Mouse (Mus musculus): ENCODE data around the gene Atoh8.

GRCm38 (mm10) chr6:72265664-72266063 lies 30.3 kb upstream of the Atoh8 start:
- TF ChIP-seq USF1 (IDR thresholded peaks at IDR 0.05; ENCODE audit: low read depth, low read length) (no peak), ZNF384 (IDR thresholded peaks at IDR 0.05; ENCODE audit: low read depth, low read length) (no peak), MAFK (IDR thresholded peaks at IDR 0.05; ENCODE audit: insufficient replicate concordance, low read length) (no peak), RCOR1 (conservative IDR thresholded peaks at IDR 0.05; ENCODE audit: low read depth, low read length) (no peak), CTCF (conservative IDR thresholded peaks at IDR 0.05 in 1 of 2, IDR thresholded peaks at IDR 0.05 in 1 of 2; ENCODE audit: low read depth in 2 of 2, low read length in 2 of 2) (no peak), POLR2A (IDR thresholded peaks at IDR 0.05; ENCODE audit: low read depth, low read length) (no peak), TBP (conservative IDR thresholded peaks at IDR 0.05; ENCODE audit: low read depth, low read length) (no peak), IRF4 (IDR thresholded peaks at IDR 0.05; ENCODE audit: low read depth, low read length) (no peak), EP300 (IDR thresholded peaks at IDR 0.05; ENCODE audit: low read length) (no peak), CHD2 (IDR thresholded peaks at IDR 0.05; ENCODE audit: low read length) (no peak), NELFE (IDR thresholded peaks at IDR 0.05; ENCODE audit: low read depth, low read length) (no peak), SMC3 (IDR thresholded peaks at IDR 0.05; ENCODE audit: low read depth, low read length) (no peak), TCF12 (IDR thresholded peaks at IDR 0.05; ENCODE audit: low read depth, low read length) (no peak), E2F4 (IDR thresholded peaks at IDR 0.05; ENCODE audit: insufficient replicate concordance, low read depth, low read length) (no peak)

Data from CH12.LX (cell line).